Mouse (Mus musculus): Measurements from ENCODE around the gene Shpk. TPM values are rescaled to one million over a fixed set of nuclear protein-coding genes. Genes with fewer than 3 reads are reported as not detected.

The Shpk gene
- polyA plus RNA-seq, 1 experiment from 2014 or later: 3.4 TPM

DNA sequence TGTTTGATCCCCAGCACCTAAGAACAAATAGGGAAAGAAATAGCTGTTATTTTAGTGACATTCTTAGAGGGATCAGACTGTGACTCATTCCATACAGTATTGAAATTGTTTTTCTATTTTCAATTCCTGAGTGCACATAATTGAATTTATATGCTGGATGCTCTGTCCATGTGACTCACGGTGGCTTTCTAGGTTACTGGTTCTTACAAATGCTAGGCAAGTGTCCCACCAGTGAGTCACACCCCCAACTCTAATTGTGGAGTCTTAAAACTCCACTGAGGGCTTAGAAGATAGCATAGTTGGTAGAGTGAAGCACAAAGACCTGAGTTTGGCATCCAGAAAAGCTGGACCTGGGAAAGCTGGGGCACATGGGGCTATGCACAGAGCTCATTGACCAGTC, 21.4 kb downstream of the Shpk start:
- no peaks in the 10 kb centered on the region for H3K27me3 ChIP-seq (ENCODE audit: control insufficient read depth, insufficient read depth, low read length)
- no peak overlapping the region for H3K27ac ChIP-seq (replicated peaks)
- H3K4me1 ChIP-seq (replicated peaks; ENCODE audit: control insufficient read depth, insufficient read depth): no peaks in the 10 kb centered on the region
- no peaks in the 10 kb centered on the region for H3K9me3 ChIP-seq (ENCODE audit: control insufficient read depth, low read length)
- ATAC-seq (ENCODE audit: low FRiP score, low TSS enrichment): no peak
- no peak overlapping the region for H3K4me2 ChIP-seq (replicated peaks; ENCODE audit: low read depth)
- no peak overlapping the region for H3K4me3 ChIP-seq (ENCODE audit: low read depth, low read length)
- TF ChIP-seq CTCF (IDR thresholded peaks at IDR 0.05; ENCODE audit: low read depth) (no peak), EP300 (optimal IDR thresholded peaks at IDR 0.05) (no peak)
- no peaks in the 10 kb centered on the region for H3K36me3 ChIP-seq (ENCODE audit: control insufficient read depth, insufficient read depth, low read length)
- no peak for DNase-seq (ENCODE audit: low spot score)
- WGBS: 68% methylated on average over 1 of the region's 1 CpGs
- no peak overlapping the region for H3K9ac ChIP-seq (ENCODE audit: low read length)

DNA sequence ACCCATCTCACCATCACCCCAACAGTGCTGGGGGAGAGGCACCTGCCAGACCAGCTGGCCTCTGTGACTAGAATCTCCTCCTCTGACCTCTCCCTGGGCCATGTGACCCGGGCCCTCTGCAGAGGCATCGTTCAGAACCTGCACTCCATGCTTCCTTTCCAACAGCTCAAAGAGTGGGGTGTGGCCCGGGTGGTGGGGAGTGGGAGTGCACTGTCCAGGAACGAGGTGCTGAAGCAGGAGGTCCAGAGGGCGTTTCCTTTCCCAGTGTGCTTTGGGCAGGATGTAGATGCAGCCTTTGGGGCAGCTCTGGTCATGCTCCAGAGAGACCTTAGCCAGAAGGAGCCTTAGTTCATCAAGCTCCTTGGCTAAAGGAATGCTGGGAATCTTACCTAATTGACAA, 23.6 kb downstream of the Shpk start:
- H3K9ac ChIP-seq (ENCODE audit: low read length): no peak overlapping the region
- no peak overlapping the region for H3K4me3 ChIP-seq (ENCODE audit: low read depth, low read length)
- no peak for TF ChIP-seq EP300 (optimal IDR thresholded peaks at IDR 0.05)
- no peak for TF ChIP-seq CTCF (IDR thresholded peaks at IDR 0.05; ENCODE audit: low read depth)
- no peak overlapping the region for H3K27ac ChIP-seq (replicated peaks)
- no peaks in the 10 kb centered on the region for H3K9me3 ChIP-seq (ENCODE audit: control insufficient read depth, low read length)
- ATAC-seq (ENCODE audit: low FRiP score, low TSS enrichment) (no peak), DNase-seq (ENCODE audit: low spot score) (no peak)
- no peaks in the 10 kb centered on the region for H3K4me1 ChIP-seq (replicated peaks; ENCODE audit: control insufficient read depth, insufficient read depth)
- no peaks in the 10 kb centered on the region for H3K36me3 ChIP-seq (ENCODE audit: control insufficient read depth, insufficient read depth, low read length)
- 20% methylated on average over 5 of the region's 5 CpGs for WGBS
- H3K27me3 ChIP-seq (ENCODE audit: control insufficient read depth, insufficient read depth, low read length): no peaks in the 10 kb centered on the region
- no peak overlapping the region for H3K4me2 ChIP-seq (replicated peaks; ENCODE audit: low read depth)

DNA sequence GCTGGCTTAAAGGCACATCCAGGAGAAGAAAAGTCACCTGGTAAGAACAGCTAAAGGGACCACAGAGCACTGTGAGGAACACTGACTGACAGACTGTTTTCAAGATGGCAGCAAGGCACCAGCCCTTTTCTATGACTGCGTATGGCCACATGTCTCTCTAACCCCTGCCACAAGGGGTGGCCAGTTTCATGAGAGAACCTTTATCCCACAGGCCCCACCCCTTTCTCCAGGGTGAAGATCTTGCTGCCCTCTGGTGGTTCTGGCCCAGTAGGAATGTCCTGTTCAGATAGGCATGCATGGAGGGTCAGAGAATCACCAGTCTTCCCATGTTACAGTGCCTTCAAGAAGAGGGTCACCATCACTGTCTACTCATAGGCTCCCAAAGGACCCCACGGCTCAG, 24.7 kb downstream of the Shpk start:
- H3K9me3 ChIP-seq (ENCODE audit: control insufficient read depth, low read length): no peaks in the 10 kb centered on the region
- no peak overlapping the region for H3K27ac ChIP-seq (replicated peaks)
- 61% methylated on average over 2 of the region's 2 CpGs for WGBS
- TF ChIP-seq CTCF (IDR thresholded peaks at IDR 0.05; ENCODE audit: low read depth) (peak; percentile 68), EP300 (optimal IDR thresholded peaks at IDR 0.05) (no peak)
- no peaks in the 10 kb centered on the region for H3K36me3 ChIP-seq (ENCODE audit: control insufficient read depth, insufficient read depth, low read length)
- no peak overlapping the region for H3K4me3 ChIP-seq (ENCODE audit: low read depth, low read length)
- ATAC-seq (ENCODE audit: low FRiP score, low TSS enrichment) (peak; percentile 57), DNase-seq (ENCODE audit: low spot score) (peak; percentile 54)
- H3K27me3 ChIP-seq (ENCODE audit: control insufficient read depth, insufficient read depth, low read length): no peaks in the 10 kb centered on the region
- no peak overlapping the region for H3K9ac ChIP-seq (ENCODE audit: low read length)
- no peaks in the 10 kb centered on the region for H3K4me1 ChIP-seq (replicated peaks; ENCODE audit: control insufficient read depth, insufficient read depth)
- no peak overlapping the region for H3K4me2 ChIP-seq (replicated peaks; ENCODE audit: low read depth)

DNA sequence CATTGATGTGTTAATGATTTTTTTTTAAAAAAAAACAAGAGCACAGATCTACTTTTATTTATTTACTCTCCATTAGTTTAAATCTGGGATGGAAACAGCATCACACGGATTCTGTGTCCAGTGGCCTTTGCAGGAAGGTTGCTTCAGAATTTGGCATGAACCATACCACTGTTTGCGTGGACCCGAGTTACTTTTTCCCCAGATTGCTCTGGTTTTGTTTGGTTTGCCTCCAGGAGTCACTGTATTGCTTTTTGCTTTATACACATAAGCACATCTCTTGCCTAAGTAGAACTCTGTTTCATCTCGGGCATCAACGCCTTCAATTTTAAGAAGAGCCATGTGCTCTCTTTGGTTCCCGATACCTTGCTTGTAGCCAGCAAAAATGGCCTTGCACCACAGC, 26.6 kb downstream of the Shpk start:
- Histone ChIP-seq H3K4me1 (replicated peaks; ENCODE audit: control insufficient read depth, insufficient read depth) (no peaks in the 10 kb centered on the region), H3K27ac (replicated peaks) (no peak overlapping the region), H3K36me3 (ENCODE audit: control insufficient read depth, insufficient read depth, low read length) (no peaks in the 10 kb centered on the region), H3K4me3 (ENCODE audit: low read depth, low read length) (no peak overlapping the region), H3K9me3 (ENCODE audit: control insufficient read depth, low read length) (no peaks in the 10 kb centered on the region), H3K27me3 (ENCODE audit: control insufficient read depth, insufficient read depth, low read length) (no peaks in the 10 kb centered on the region), H3K4me2 (replicated peaks; ENCODE audit: low read depth) (no peak overlapping the region), H3K9ac (ENCODE audit: low read length) (no peak overlapping the region)
- no peak for DNase-seq (ENCODE audit: low spot score)
- WGBS: 84% methylated on average over 6 of the region's 6 CpGs
- ATAC-seq (ENCODE audit: low FRiP score, low TSS enrichment): no peak
- no peak for TF ChIP-seq CTCF (IDR thresholded peaks at IDR 0.05; ENCODE audit: low read depth)
- TF ChIP-seq EP300 (optimal IDR thresholded peaks at IDR 0.05): no peak

DNA sequence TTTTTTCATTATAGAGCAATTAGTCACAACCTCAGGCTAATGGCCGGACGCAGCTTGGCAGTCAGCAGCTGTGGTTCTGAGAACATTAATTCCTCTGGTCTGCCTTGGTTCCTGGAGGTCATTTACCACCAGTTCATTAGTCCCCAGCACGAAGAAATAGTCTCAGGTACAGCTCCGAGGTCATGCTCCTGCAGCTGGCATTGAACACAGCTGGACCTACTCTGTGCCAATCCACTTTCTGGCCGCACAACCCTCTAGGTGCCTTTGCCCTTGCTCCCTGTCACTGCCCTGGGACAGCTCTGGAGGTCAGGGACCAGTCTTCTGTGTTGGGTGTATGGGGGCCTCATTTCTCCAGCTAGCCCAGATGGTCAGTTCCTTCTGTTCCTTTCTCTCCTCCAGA, 29.6 kb downstream of the Shpk start:
- H3K4me3 ChIP-seq (ENCODE audit: low read depth, low read length): no peak overlapping the region

DNA sequence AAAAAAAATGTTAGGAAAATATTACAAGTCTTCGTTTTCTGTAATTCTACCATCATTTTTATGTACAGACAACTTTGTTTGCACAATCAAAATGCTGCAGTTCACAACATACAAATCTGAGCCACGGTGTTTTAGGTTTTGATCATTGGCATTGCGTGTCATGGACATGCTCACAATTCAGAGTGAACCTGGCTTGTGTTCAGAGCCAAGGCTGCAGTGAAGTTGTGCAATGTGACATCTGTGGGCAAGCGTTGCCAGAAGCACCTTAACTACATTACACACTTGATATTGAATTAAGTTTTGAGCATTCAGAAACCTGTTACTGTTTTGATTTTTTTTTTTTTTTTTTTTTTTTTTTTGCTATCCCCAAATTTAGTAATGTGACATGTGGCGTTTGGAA, 30.8 kb downstream of the Shpk start:
- Histone ChIP-seq H3K4me2 (replicated peaks; ENCODE audit: low read depth) (no peak overlapping the region), H3K4me1 (replicated peaks; ENCODE audit: control insufficient read depth, insufficient read depth) (no peaks in the 10 kb centered on the region), H3K36me3 (ENCODE audit: control insufficient read depth, insufficient read depth, low read length) (no peaks in the 10 kb centered on the region), H3K9ac (ENCODE audit: low read length) (no peak overlapping the region), H3K4me3 (ENCODE audit: low read depth, low read length) (no peak overlapping the region), H3K9me3 (ENCODE audit: control insufficient read depth, low read length) (no peaks in the 10 kb centered on the region), H3K27ac (replicated peaks) (no peak overlapping the region), H3K27me3 (ENCODE audit: control insufficient read depth, insufficient read depth, low read length) (no peaks in the 10 kb centered on the region)
- DNase-seq (ENCODE audit: low spot score): no peak
- ATAC-seq (ENCODE audit: low FRiP score, low TSS enrichment): no peak
- no peak for TF ChIP-seq EP300 (optimal IDR thresholded peaks at IDR 0.05)
- WGBS: 82% methylated on average over 5 of the region's 5 CpGs

More for the DNA sequence above, 29.6 kb downstream of the Shpk start:
- no peak for TF ChIP-seq CTCF (IDR thresholded peaks at IDR 0.05; ENCODE audit: low read depth)
- no peak for TF ChIP-seq EP300 (optimal IDR thresholded peaks at IDR 0.05)
- no peak overlapping the region for H3K9ac ChIP-seq (ENCODE audit: low read length)
- H3K9me3 ChIP-seq (ENCODE audit: control insufficient read depth, low read length): no peaks in the 10 kb centered on the region
- WGBS: 62% methylated on average over 5 of the region's 5 CpGs
- no peaks in the 10 kb centered on the region for H3K4me1 ChIP-seq (replicated peaks; ENCODE audit: control insufficient read depth, insufficient read depth)
- no peaks in the 10 kb centered on the region for H3K36me3 ChIP-seq (ENCODE audit: control insufficient read depth, insufficient read depth, low read length)
- ATAC-seq (ENCODE audit: low FRiP score, low TSS enrichment) (no peak), DNase-seq (ENCODE audit: low spot score) (no peak)
- no peak overlapping the region for H3K27ac ChIP-seq (replicated peaks)
- H3K27me3 ChIP-seq (ENCODE audit: control insufficient read depth, insufficient read depth, low read length): no peaks in the 10 kb centered on the region
- H3K4me2 ChIP-seq (replicated peaks; ENCODE audit: low read depth): no peak overlapping the region
